30 mouse cellular contexts compared by ENCODE assay signal in the genomic region with DNA sequence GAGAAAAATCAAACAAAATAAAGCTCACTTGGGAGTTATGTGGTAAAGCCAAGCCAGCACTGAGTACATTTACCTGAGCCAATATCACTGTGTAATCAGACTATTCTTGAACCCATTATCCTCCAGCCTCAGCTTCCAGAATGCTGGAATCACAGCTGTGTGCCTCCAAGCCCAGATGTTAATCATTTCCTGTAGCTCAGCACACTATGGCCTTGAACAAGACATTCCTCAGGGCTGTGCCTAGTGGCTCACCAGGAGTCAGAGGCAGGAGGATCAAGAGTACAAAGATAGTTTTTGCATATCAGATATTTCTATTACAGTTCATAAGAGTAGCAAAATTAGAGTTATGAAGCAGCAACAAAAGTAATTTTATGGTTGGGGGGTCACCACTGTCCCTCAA. TPM values are rescaled to one million over a fixed set of nuclear protein-coding genes. Genes with fewer than 3 reads are reported as not detected.
DNase-seq lines count a peak whose midpoint lies in the region; ATAC-seq lines count a peak whose summit lies in the region.
"Had no signal": no experiment of that assay in that cellular context is flagged by ENCODE, and none has a peak within 500 bp of the region (broad histone marks: within the 10 kb centered on the region; RNA-seq: fewer than 3 reads in every experiment).

No protein-coding gene starts in this region.

- DNase-seq in adrenal gland, postnatal 14 days: peak; percentile 21
- no peak for DNase-seq in adrenal gland, adult 8-10 months
- DNase-seq in 3T3-L1 (ENCODE audit: low read depth, low spot score): peak; percentile 36
- peak; percentile 63 for DNase-seq in embryonic facial prominence, embryonic 11.5 days (ENCODE audit: low spot score)
- peak; percentile 21 for DNase-seq in naive thymus-derived CD4-positive, alpha-beta T cell, adult 2 months (ENCODE audit: low read depth)
- DNase-seq in heart, embryonic 10.5 days (ENCODE audit: low spot score): no peak
- no peak for DNase-seq in frontal cortex, postnatal 10 days (ENCODE audit: low spot score in 2 of 2)
- DNase-seq: cerebellum, adult 8-10 months; cerebellum, postnatal 25 days; forebrain, postnatal 0 days; gastrocnemius, postnatal 25 days; heart, adult 11 months; heart, postnatal 4 days; kidney, adult 11 months; kidney, postnatal 14 days; layer of hippocampus, adult 9-11 months; liver, embryonic 13.5 days; lung, adult 18-20 months; lung, postnatal 4 days; retina, postnatal 1 day; right cerebral cortex, postnatal 14 days; spleen, adult 18-20 months had no signal

- ATAC-seq in embryonic facial prominence, embryonic 11.5 days (replicated peaks; ENCODE audit: insufficient number of reproducible peaks, low FRiP score, low TSS enrichment, low read depth): no peak
- ATAC-seq: forebrain, postnatal 0 days; lung, postnatal 0 days; Patski had no signal

- H3K27me3 ChIP-seq in embryonic facial prominence, embryonic 11.5 days (ENCODE audit: control insufficient read depth, insufficient read depth, low read length): no peaks in the 10 kb centered on the region
- no peaks in the 10 kb centered on the region for H3K27me3 ChIP-seq in heart, embryonic 10.5 days (ENCODE audit: insufficient read depth, poor library complexity, severe bottlenecking)
- H3K27me3 ChIP-seq: embryonic facial prominence, embryonic 13.5 days; heart, embryonic 12.5 days; hindbrain, embryonic 13.5 days; liver, embryonic 13.5 days; megakaryocyte, embryonic 14.5 days; Patski had no signal

- no peaks in the 10 kb centered on the region for H3K36me3 ChIP-seq in embryonic facial prominence, embryonic 11.5 days (replicated peaks; ENCODE audit: control insufficient read depth, insufficient read depth, low read depth, low read length)
- H3K36me3 ChIP-seq in heart, embryonic 10.5 days: 0 out of 2 replicates have a peak, but pooled peaks cover 10% of the 10 kb centered on the region
- H3K36me3 ChIP-seq: liver, embryonic 13.5 days had no signal

- H3K9me3 ChIP-seq in embryonic facial prominence, embryonic 11.5 days (replicated peaks; ENCODE audit: control insufficient read depth, low read length): no peaks in the 10 kb centered on the region
- H3K9me3 ChIP-seq in heart, embryonic 10.5 days: no peaks in the 10 kb centered on the region
- H3K9me3 ChIP-seq: embryonic facial prominence, embryonic 13.5 days; heart, embryonic 12.5 days; hindbrain, embryonic 13.5 days; liver, embryonic 13.5 days; megakaryocyte, embryonic 14.5 days; midbrain, embryonic 12.5 days had no signal

- H3K4me1 ChIP-seq in embryonic facial prominence, embryonic 11.5 days (ENCODE audit: control insufficient read depth, insufficient read depth, low read length): peaks cover 4% of the 10 kb centered on the region; the same call in 1 of the 2 replicates
- peaks cover 34% of the 10 kb centered on the region for H3K4me1 ChIP-seq in heart, embryonic 10.5 days

- no peak overlapping the region for H3K4me3 ChIP-seq in embryonic facial prominence, embryonic 11.5 days (ENCODE audit: low read depth, low read length)
- no peak overlapping the region for H3K4me3 ChIP-seq in heart, embryonic 10.5 days
- H3K4me3 ChIP-seq: embryonic facial prominence, embryonic 13.5 days; heart, embryonic 12.5 days; hindbrain, embryonic 13.5 days; liver, embryonic 13.5 days; megakaryocyte, embryonic 14.5 days; midbrain, embryonic 12.5 days; myocyte had no signal

- H3K9ac ChIP-seq in embryonic facial prominence, embryonic 11.5 days (replicated peaks; ENCODE audit: low read length): no peak overlapping the region
- H3K9ac ChIP-seq: embryonic facial prominence, embryonic 13.5 days; forebrain, postnatal 0 days; heart, embryonic 12.5 days; hindbrain, embryonic 13.5 days; liver, embryonic 13.5 days; midbrain, embryonic 12.5 days had no signal

- H3K4me2 ChIP-seq in embryonic facial prominence, embryonic 11.5 days (ENCODE audit: low read depth, low read length): no peak overlapping the region
- H3K4me2 ChIP-seq: embryonic facial prominence, embryonic 13.5 days; heart, embryonic 12.5 days; hindbrain, embryonic 13.5 days; liver, embryonic 13.5 days; midbrain, embryonic 12.5 days had no signal

- H3K27ac ChIP-seq in embryonic facial prominence, embryonic 11.5 days (replicated peaks; ENCODE audit: low read depth, low read length): 0 out of 2 replicates have a peak overlapping the region, but pooled peaks have one; percentile 20
- H3K27ac ChIP-seq in heart, embryonic 10.5 days: no peak overlapping the region
- H3K27ac ChIP-seq: embryonic facial prominence, embryonic 13.5 days; hindbrain, embryonic 13.5 days; liver, embryonic 13.5 days; midbrain, embryonic 12.5 days had no signal

RNA-seq across cellular contexts. Expression of a gene that starts 2.9 kb away (rescaled TPM):
- total RNA-seq in adrenal gland, postnatal 14 days (2021): 3.1 and 7.3 TPM in 2 replicates
- 1 to 10 TPM; 1.9 to 4.4 (median 2.8) TPM for total RNA-seq in adrenal gland, adult 8-10 months (2022)
- polyA plus RNA-seq in embryonic facial prominence, embryonic 11.5 days (2014; fragmentation: Nextera tagmentation; extraction: Ambion mirVana): 2.3 and 3.2 TPM in 2 replicates
- polyA plus RNA-seq in heart, embryonic 10.5 days (2016; fragmentation: Nextera tagmentation; extraction: Ambion mirVana): 3.8 and 5.2 TPM in 2 replicates

RNA-seq across cellular contexts. Expression of a gene that starts 16.6 kb away (rescaled TPM):
- total RNA-seq in adrenal gland, postnatal 14 days (2021): 423 and 480 TPM in 2 replicates
- total RNA-seq in adrenal gland, adult 8-10 months (2022): 100 to 1,000 TPM; 331 to 473 (median 439) TPM
- polyA plus RNA-seq in embryonic facial prominence, embryonic 11.5 days (2014; fragmentation: Nextera tagmentation; extraction: Ambion mirVana): 328 and 350 TPM in 2 replicates
- 213 and 221 TPM in 2 replicates for polyA plus RNA-seq in heart, embryonic 10.5 days (2016; fragmentation: Nextera tagmentation; extraction: Ambion mirVana)

RNA-seq across cellular contexts. Expression of a gene that starts 24.4 kb away (rescaled TPM):
- total RNA-seq in adrenal gland, postnatal 14 days (2021): 38.5 and 43.0 TPM in 2 replicates
- 10 to 100 TPM; 32.0 to 52.2 (median 39.6) TPM for total RNA-seq in adrenal gland, adult 8-10 months (2022)
- polyA plus RNA-seq in embryonic facial prominence, embryonic 11.5 days (2014; fragmentation: Nextera tagmentation; extraction: Ambion mirVana): 33.4 and 41.0 TPM in 2 replicates
- polyA plus RNA-seq in heart, embryonic 10.5 days (2016; fragmentation: Nextera tagmentation; extraction: Ambion mirVana): 50.5 and 50.7 TPM in 2 replicates

RNA-seq across cellular contexts. Expression of a gene that starts 25.2 kb away (rescaled TPM):
- total RNA-seq in adrenal gland, postnatal 14 days (2021): 66.5 and 78.3 TPM in 2 replicates
- total RNA-seq in adrenal gland, adult 8-10 months (2022): 10 to 100 TPM; 73.9 to 96.2 (median 84.3) TPM
- polyA plus RNA-seq in embryonic facial prominence, embryonic 11.5 days (2014; fragmentation: Nextera tagmentation; extraction: Ambion mirVana): 65.6 and 67.2 TPM in 2 replicates
- polyA plus RNA-seq in heart, embryonic 10.5 days (2016; fragmentation: Nextera tagmentation; extraction: Ambion mirVana): 53.8 and 57.8 TPM in 2 replicates

RNA-seq across cellular contexts. Expression of a gene that starts 33.3 kb away (rescaled TPM):
- total RNA-seq in adrenal gland, postnatal 14 days (2021): 1,138 and 1,196 TPM in 2 replicates
- total RNA-seq in adrenal gland, adult 8-10 months (2022): 100 to 1,000 TPM; 402 to 476 (median 431) TPM
- polyA plus RNA-seq in embryonic facial prominence, embryonic 11.5 days (2014; fragmentation: Nextera tagmentation; extraction: Ambion mirVana): 103 and 106 TPM in 2 replicates
- 118 and 136 TPM in 2 replicates for polyA plus RNA-seq in heart, embryonic 10.5 days (2016; fragmentation: Nextera tagmentation; extraction: Ambion mirVana)

Comparison
In these comparisons a context has a peak if more than half of its experiments do, and no peak if none do; other contexts are left out.
1. DNase-seq: peak in adrenal gland, postnatal 14 days (single experiment), 3T3-L1 (single experiment), embryonic facial prominence, embryonic 11.5 days (single experiment) and naive thymus-derived CD4-positive, alpha-beta T cell, adult 2 months (single experiment); none in adrenal gland, adult 8-10 months (single experiment), heart, embryonic 10.5 days (single experiment) and frontal cortex, postnatal 10 days (0 of 2).